In genomic region chr14:85286203-85286602, GRCm38 (mm10) we compare ENCODE assay signal across 17 mouse cellular contexts.
"Had no signal": no experiment of that assay in that cellular context is flagged by ENCODE, and none has a peak within 500 bp of the region (broad histone marks: within the 10 kb centered on the region; RNA-seq: fewer than 3 reads in every experiment).

No protein-coding gene starts in this region.

- ATAC-seq: hindbrain, embryonic 16.5 days; inflammation-experienced regulatory T-cells, adult 6 months; intestine, embryonic 15.5 days; intestine, postnatal 0 days; liver, embryonic 12.5 days had no signal

- DNase-seq: gastrocnemius, adult 2 months; gastrocnemius, postnatal 10 days; gastrocnemius, postnatal 25 days; heart, adult 11 months; heart, postnatal 10 days; heart, postnatal 4 days; kidney, adult 18-20 months; kidney, adult 8-10 months; kidney, postnatal 10 days; kidney, postnatal 25 days; kidney, postnatal 4 days; left cerebral cortex, postnatal 4 days had no signal
